Comparison of ENCODE assay signal across 17 mouse cellular contexts in the genomic region with DNA sequence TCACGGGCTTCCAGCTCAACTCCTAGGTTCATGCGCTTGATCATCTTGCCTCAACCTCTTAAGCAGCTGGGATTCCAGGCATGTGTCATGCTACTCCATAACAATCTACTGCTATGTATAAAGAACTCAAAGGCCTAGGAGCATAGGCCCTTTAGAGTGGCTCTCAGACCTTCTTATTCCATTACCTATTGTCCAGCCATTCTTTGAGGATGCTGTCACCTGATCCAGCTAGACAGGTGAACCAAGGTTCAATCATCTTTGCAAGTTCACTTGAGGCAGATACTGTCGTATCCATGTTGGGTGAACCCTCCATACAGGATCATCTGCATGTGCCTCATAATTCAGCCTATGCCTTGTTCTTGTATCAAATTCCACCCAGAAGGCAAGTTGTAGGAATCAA.
"Had no signal": no experiment of that assay in that cellular context is flagged by ENCODE, and none has a peak within 500 bp of the region (broad histone marks: within the 10 kb centered on the region; RNA-seq: fewer than 3 reads in every experiment).

No protein-coding gene starts in this region.

- H3K36me3 ChIP-seq: neural tube, embryonic 12.5 days; neural tube, embryonic 13.5 days; neural tube, embryonic 15.5 days; stomach, embryonic 15.5 days had no signal

- H3K9me3 ChIP-seq: neural tube, embryonic 12.5 days; neural tube, embryonic 13.5 days; neural tube, embryonic 15.5 days; stomach, embryonic 15.5 days had no signal

- H3K27me3 ChIP-seq: neural tube, embryonic 12.5 days; neural tube, embryonic 13.5 days; neural tube, embryonic 15.5 days; stomach, embryonic 15.5 days had no signal

- H3K27ac ChIP-seq: neural tube, embryonic 12.5 days; neural tube, embryonic 13.5 days; neural tube, embryonic 15.5 days; stomach, embryonic 15.5 days; stomach, postnatal 0 days had no signal

- DNase-seq: retina, postnatal 1 day; right cerebral cortex, adult 18-20 months; right cerebral cortex, postnatal 14 days; right cerebral cortex, postnatal 25 days; right cerebral cortex, postnatal 4 days; spleen, adult 18-20 months; thymus, adult 18-20 months; thymus, adult 2 months; thymus, postnatal 14 days; thymus, postnatal 25 days; thymus, postnatal 36 days; thymus, postnatal 4 days had no signal

- H3K4me1 ChIP-seq: neural tube, embryonic 12.5 days; neural tube, embryonic 13.5 days; neural tube, embryonic 15.5 days; stomach, embryonic 15.5 days had no signal

- H3K4me3 ChIP-seq: neural tube, embryonic 12.5 days; neural tube, embryonic 13.5 days; neural tube, embryonic 15.5 days; stomach, embryonic 15.5 days had no signal
